Mouse (Mus musculus) spleen, adult 2 months (tissue): ENCODE results near the gene Tbx6.

Experiments used
- CTCF ChIP-seq: fragments of 200-500 bp; IDR thresholded peaks from 2 replicates; pipeline ENCODE4 v1.5.1; 2011; ENCODE audit warnings: mild to moderate bottlenecking, inconsistent platforms; ENCODE audit not compliant: insufficient read depth, insufficient read length, insufficient replicate concordance; ENCODE audit errors: extremely low read depth
- POLR2A ChIP-seq: fragments of 200-500 bp; IDR thresholded peaks from 2 replicates; pipeline ENCODE4 v1.6.1; 2011; ENCODE audit warnings: low read depth, low read length, inconsistent platforms

GRCm38 (mm10) chr7:126761529-126762067 lies 19.7 kb upstream of the Tbx6 start:
- TF ChIP-seq POLR2A (no peak), CTCF (no peak)
